Mouse (Mus musculus): Measurements from ENCODE around the gene Proser2. TPM values are rescaled to one million over a fixed set of nuclear protein-coding genes. Genes with fewer than 3 reads are reported as not detected.

The Proser2 gene
- polyA plus RNA-seq, 1 experiment from 2014 or later: 5.1 TPM

- peaks cover 11% of the 10 kb centered on the region; the same call in 1 of the 2 replicates for H3K4me1 ChIP-seq
- no peaks in the 10 kb centered on the region for H3K9me3 ChIP-seq (replicated peaks)
- WGBS: 86% methylated on average over 6 of the region's 6 CpGs
- H3K27me3 ChIP-seq (ENCODE audit: low read depth, poor library complexity, severe bottlenecking): 0 out of 2 replicates have a peak, but pooled peaks cover 7% of the 10 kb centered on the region
- no peak for DNase-seq (ENCODE audit: low spot score)
- no peaks in the 10 kb centered on the region for H3K36me3 ChIP-seq
- H3K4me3 ChIP-seq: no peak overlapping the region
- no peak overlapping the region for H3K27ac ChIP-seq
Observed at GRCm38 (mm10) chr2:6082615-6083014, 47.4 kb downstream of the Proser2 start.

GRCm38 (mm10) chr2:6081108-6081507 lies 48.9 kb downstream of the Proser2 start:
- peaks cover 17% of the 10 kb centered on the region; the same call in 1 of the 2 replicates for H3K4me1 ChIP-seq
- no peaks in the 10 kb centered on the region for H3K36me3 ChIP-seq
- 68% methylated on average over 8 of the region's 8 CpGs for WGBS
- no peak overlapping the region for H3K4me3 ChIP-seq
- DNase-seq (ENCODE audit: low spot score): no peak
- no peaks in the 10 kb centered on the region for H3K9me3 ChIP-seq (replicated peaks)
- H3K27ac ChIP-seq: no peak overlapping the region
- 0 out of 2 replicates have a peak, but pooled peaks cover 7% of the 10 kb centered on the region for H3K27me3 ChIP-seq (ENCODE audit: low read depth, poor library complexity, severe bottlenecking)

DNA sequence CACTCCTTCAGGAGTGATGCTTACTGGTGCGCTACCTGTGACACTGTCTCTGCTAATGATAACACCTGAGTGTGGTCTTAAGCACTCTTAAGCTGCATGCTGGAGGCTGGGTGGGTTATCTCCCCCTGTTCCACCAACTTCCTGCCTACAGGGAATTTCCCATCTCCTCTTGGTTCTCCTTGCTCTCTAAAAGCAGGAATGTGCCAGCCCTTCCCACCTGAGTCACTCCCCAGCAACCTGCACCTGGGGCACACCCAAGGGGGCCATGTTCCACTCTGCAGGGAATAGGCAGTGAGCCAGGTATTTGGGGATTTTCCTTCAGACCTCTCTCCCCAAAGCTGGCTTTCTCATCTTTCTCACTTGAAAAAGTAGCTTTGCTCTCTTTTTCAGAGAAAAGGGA lies 50.0 kb downstream of the Proser2 start:
- WGBS: 80% methylated on average over 1 of the region's 1 CpGs
- Histone ChIP-seq H3K27me3 (ENCODE audit: low read depth, poor library complexity, severe bottlenecking) (0 out of 2 replicates have a peak, but pooled peaks cover 7% of the 10 kb centered on the region), H3K4me3 (no peak overlapping the region), H3K9me3 (replicated peaks) (no peaks in the 10 kb centered on the region), H3K36me3 (no peaks in the 10 kb centered on the region), H3K4me1 (peaks cover 22% of the 10 kb centered on the region), H3K27ac (no peak overlapping the region)
- no peak for DNase-seq (ENCODE audit: low spot score)

- Histone ChIP-seq H3K4me3 (no peak overlapping the region), H3K27ac (no peak overlapping the region), H3K4me1 (peaks cover 45% of the 10 kb centered on the region), H3K36me3 (no peaks in the 10 kb centered on the region), H3K9me3 (replicated peaks) (no peaks in the 10 kb centered on the region), H3K27me3 (ENCODE audit: low read depth, poor library complexity, severe bottlenecking) (0 out of 2 replicates have a peak, but pooled peaks cover 7% of the 10 kb centered on the region)
- no peak for DNase-seq (ENCODE audit: low spot score)
- 57% methylated on average over 1 of the region's 1 CpGs for WGBS
Observed at GRCm38 (mm10) chr2:6075530-6075896, 54.5 kb downstream of the Proser2 start.

GRCm38 (mm10) chr2:6074891-6075529 lies 55.0 kb downstream of the Proser2 start:
- Histone ChIP-seq H3K27ac (peak overlapping the region; percentile 64; the same call in 1 of the 2 replicates), H3K9me3 (replicated peaks) (no peaks in the 10 kb centered on the region), H3K36me3 (no peaks in the 10 kb centered on the region), H3K4me1 (peaks cover 45% of the 10 kb centered on the region), H3K27me3 (ENCODE audit: low read depth, poor library complexity, severe bottlenecking) (0 out of 2 replicates have a peak, but pooled peaks cover 7% of the 10 kb centered on the region), H3K4me3 (no peak overlapping the region)
- peak; percentile 73 for DNase-seq (ENCODE audit: low spot score)
- 52% methylated on average over 10 of the region's 10 CpGs for WGBS

DNA sequence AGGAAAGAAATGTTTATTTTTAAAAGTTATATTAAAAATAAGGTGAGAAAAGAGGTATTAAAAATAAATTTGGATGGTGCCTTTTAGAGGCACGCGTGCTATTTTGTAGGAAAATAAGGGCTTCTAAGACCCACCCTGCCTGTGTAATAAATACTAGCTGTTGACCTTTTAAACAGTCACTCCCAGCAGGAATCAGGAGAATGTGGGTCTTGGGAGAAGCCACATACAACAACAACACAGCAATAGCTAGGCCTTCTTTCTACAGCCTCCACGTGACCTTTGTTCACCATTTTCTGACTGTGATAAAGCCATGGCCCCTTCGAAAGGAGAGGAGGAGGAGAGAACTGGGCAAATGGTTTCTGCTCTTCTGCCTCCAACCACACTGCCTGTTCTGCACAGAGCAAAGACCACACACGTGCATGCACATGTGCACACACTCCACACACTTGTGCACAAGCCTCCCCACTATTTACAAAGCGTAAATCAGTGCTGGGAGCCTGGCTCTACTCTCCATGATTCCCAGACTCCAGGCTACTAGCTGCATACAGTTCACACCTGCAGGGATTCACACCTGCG lies 57.2 kb downstream of the Proser2 start:
- Histone ChIP-seq H3K27me3 (ENCODE audit: low read depth, poor library complexity, severe bottlenecking) (no peaks in the 10 kb centered on the region), H3K4me1 (peaks cover 43% of the 10 kb centered on the region), H3K9me3 (replicated peaks) (no peaks in the 10 kb centered on the region), H3K4me3 (no peak overlapping the region), H3K36me3 (no peaks in the 10 kb centered on the region), H3K27ac (no peak overlapping the region)
- whole genome bisulfite sequencing: 80% methylated on average over 7 of the region's 7 CpGs
- DNase-seq (ENCODE audit: low spot score): no peak

GRCm38 (mm10) chr2:6071598-6072440 lies 58.2 kb downstream of the Proser2 start:
- Histone ChIP-seq H3K4me1 (peaks cover 38% of the 10 kb centered on the region), H3K27ac (no peak overlapping the region), H3K9me3 (replicated peaks) (no peaks in the 10 kb centered on the region), H3K4me3 (no peak overlapping the region), H3K36me3 (no peaks in the 10 kb centered on the region), H3K27me3 (ENCODE audit: low read depth, poor library complexity, severe bottlenecking) (no peaks in the 10 kb centered on the region)
- WGBS: 67% methylated on average over 11 of the region's 11 CpGs
- DNase-seq (ENCODE audit: low spot score): no peak

DNA sequence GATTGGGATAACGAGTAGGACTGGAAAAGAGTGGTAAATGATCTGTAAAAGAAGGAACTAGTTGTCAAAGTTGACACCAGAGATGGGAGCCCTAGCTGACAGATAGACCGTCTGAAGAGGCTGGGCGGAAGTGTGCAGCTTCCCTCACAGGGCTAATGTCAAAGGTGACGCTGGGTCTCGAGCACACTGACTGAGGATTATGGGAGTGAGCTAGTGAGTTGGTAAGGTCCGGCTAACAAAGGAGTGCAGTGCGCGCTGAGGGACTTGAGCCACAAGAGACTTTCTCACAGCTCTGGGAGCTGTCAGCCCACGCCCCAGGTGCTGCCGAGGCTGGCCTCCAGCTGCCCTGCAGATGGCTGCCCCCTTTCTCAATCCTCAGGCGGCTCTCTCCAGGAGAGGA lies 59.1 kb downstream of the Proser2 start:
- Histone ChIP-seq H3K36me3 (no peaks in the 10 kb centered on the region), H3K27me3 (ENCODE audit: low read depth, poor library complexity, severe bottlenecking) (no peaks in the 10 kb centered on the region), H3K4me1 (peaks cover 32% of the 10 kb centered on the region), H3K4me3 (no peak overlapping the region), H3K27ac (peak overlapping the region; percentile 50; the same call in 1 of the 2 replicates), H3K9me3 (replicated peaks) (no peaks in the 10 kb centered on the region)
- 40% methylated on average over 11 of the region's 11 CpGs for WGBS
- no peak for DNase-seq (ENCODE audit: low spot score)

DNA sequence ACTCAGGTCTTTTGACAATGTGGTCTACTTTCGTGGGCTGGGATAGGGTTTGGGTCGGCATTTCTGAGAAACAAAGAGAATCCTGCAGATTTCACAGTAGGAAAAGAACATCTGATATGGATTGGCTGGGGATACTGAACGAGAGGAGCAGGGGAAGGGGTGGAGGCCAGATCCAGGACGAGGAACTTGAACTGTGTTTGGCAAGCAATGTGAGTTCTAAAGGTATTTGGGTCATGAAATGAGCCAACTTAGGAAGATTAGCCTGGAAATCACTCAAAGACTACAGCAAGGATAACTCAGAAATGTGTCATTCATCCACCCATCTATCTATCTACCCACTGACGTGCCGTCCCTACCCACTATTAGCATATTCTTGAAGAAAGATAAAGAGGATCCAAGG lies 62.7 kb downstream of the Proser2 start:
- Histone ChIP-seq H3K4me3 (no peak overlapping the region), H3K27ac (no peak overlapping the region), H3K36me3 (no peaks in the 10 kb centered on the region), H3K4me1 (peaks cover 15% of the 10 kb centered on the region), H3K9me3 (replicated peaks) (no peaks in the 10 kb centered on the region), H3K27me3 (ENCODE audit: low read depth, poor library complexity, severe bottlenecking) (no peaks in the 10 kb centered on the region)
- no peak for DNase-seq (ENCODE audit: low spot score)
- 96% methylated on average over 6 of the region's 6 CpGs for WGBS

DNA sequence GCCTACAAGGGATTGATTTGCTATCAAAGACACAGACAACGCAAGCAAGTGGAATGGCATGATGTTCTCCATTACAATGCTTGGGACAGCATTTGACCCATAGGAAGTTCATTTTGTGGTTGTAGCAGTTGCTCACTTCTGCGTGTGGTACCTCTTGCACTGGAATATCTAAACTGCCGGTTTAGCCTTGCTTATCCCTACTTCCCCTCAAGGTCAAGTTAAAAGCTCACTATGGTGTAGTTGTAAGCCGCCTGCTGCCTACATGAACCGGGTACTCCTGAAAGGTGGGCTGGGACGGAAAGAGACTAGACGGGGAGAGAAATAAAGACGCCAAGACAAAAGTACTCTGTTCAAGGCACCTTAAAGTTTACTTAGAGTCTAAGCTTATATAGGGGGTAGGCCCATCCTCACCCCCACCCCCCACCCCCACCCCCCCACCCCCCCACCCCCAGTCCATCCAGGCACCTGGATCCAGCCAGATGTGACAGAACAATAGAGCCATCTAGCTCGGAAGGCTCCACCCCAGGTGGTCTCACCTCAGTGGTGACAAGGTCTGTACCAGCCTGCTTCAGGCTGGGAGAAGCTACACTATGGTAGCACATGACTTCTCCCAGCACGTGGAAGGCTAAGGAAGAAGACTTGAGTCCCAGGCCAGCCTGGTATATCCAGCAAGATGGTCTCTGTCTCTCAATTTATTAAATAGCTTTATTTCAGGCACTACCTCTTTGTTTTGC lies 69.8 kb downstream of the Proser2 start:
- Histone ChIP-seq H3K9me3 (replicated peaks) (no peaks in the 10 kb centered on the region), H3K4me1 (no peaks in the 10 kb centered on the region), H3K27ac (no peak overlapping the region), H3K4me3 (no peak overlapping the region), H3K27me3 (ENCODE audit: low read depth, poor library complexity, severe bottlenecking) (no peaks in the 10 kb centered on the region), H3K36me3 (peaks cover 22% of the 10 kb centered on the region)
- DNase-seq (ENCODE audit: low spot score): no peak
- WGBS: 74% methylated on average over 10 of the region's 10 CpGs

DNA sequence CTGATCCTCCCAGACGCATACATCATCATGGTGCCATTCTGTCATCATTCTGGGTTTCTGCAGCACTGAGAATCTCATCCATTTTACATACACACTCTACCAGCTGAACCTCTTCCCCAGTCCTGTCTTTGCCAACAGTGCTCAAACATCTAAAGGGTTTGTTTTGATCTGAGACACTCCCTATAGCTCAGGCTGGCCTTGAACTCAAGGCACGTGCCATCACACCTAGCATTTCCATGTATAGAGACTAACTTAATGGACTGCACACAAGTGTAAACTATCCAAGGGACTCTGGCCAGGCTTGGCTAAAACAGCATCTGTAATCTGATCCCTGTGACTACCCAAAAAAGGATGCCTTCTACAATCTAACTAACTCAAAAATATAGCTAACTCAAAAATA lies 70.7 kb downstream of the Proser2 start:
- no peak for DNase-seq (ENCODE audit: low spot score)
- Histone ChIP-seq H3K27ac (no peak overlapping the region), H3K4me1 (no peaks in the 10 kb centered on the region), H3K36me3 (peaks cover 30% of the 10 kb centered on the region), H3K9me3 (replicated peaks) (no peaks in the 10 kb centered on the region), H3K27me3 (ENCODE audit: low read depth, poor library complexity, severe bottlenecking) (no peaks in the 10 kb centered on the region), H3K4me3 (no peak overlapping the region)
- WGBS: 89% methylated on average over 2 of the region's 2 CpGs

DNA sequence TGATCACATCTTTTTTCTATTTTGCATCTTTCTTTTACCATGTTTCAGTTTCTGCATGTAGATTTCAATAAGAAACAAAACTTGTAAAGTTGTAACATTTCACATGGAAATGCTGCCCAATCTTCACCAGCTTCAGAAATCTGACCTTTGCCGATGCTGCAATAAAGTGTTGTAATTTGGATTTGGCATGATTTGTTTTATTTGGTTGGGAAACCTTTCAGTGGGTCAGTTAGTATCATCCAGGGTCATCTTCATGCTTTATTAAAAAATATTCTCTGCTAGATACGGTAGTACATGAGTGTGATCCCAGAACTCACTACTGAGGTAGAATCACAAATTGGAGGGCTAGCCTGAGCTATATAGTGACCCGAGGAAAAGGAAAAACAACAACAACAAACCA lies 73.5 kb downstream of the Proser2 start:
- no peak overlapping the region for H3K27ac ChIP-seq
- DNase-seq (ENCODE audit: low spot score): no peak
- 95% methylated on average over 3 of the region's 3 CpGs for WGBS
- H3K36me3 ChIP-seq: peaks cover 56% of the 10 kb centered on the region
- no peaks in the 10 kb centered on the region for H3K27me3 ChIP-seq (ENCODE audit: low read depth, poor library complexity, severe bottlenecking)
- no peaks in the 10 kb centered on the region for H3K4me1 ChIP-seq
- H3K4me3 ChIP-seq: no peak overlapping the region
- H3K9me3 ChIP-seq (replicated peaks): no peaks in the 10 kb centered on the region
